Mouse (Mus musculus) spleen, adult 2 months (tissue): ENCODE data around the gene Wdsub1. TPM values are rescaled to one million over a fixed set of nuclear protein-coding genes. Genes with fewer than 3 reads are reported as not detected.

ENCODE experiments used
- DNase-seq, 2 experiments: peaks; one replicate each; pipeline versions ENCODE4 v3.0.0 to v3.0.0-alpha.2; 2012 to 2021; ENCODE audit warnings: low spot score in 2 of 2, low read depth in 1 of 2
- H3K27ac ChIP-seq: fragments of 200-500 bp; 2 replicates; pipeline ENCODE4 v1.5.1; 2012; ENCODE audit warnings: low read length, inconsistent platforms; ENCODE audit not compliant: insufficient read depth
- H3K27me3 ChIP-seq: fragments of 200-500 bp; 2 replicates; pipeline ENCODE4 v1.6.1; 2012; ENCODE audit warnings: mild to moderate bottlenecking, moderate library complexity, low read length, inconsistent platforms; ENCODE audit not compliant: control insufficient read depth, insufficient read depth
- H3K36me3 ChIP-seq: fragments of 200-500 bp; 2 replicates; pipeline ENCODE4 v1.6.1; 2012; ENCODE audit warnings: mild to moderate bottlenecking, low read length, inconsistent platforms; ENCODE audit not compliant: control insufficient read depth, insufficient read depth
- H3K4me1 ChIP-seq: fragments of 200-500 bp; 2 replicates; pipeline ENCODE4 v1.6.1; 2011; ENCODE audit warnings: inconsistent platforms; ENCODE audit not compliant: control insufficient read depth, insufficient read depth, insufficient read length
- H3K4me3 ChIP-seq: fragments of 200-500 bp; 2 replicates; pipeline ENCODE4 v1.5.1; 2011; ENCODE audit warnings: mild to moderate bottlenecking, inconsistent platforms; ENCODE audit not compliant: insufficient read depth, insufficient read length; ENCODE audit errors: extremely low read depth
- CTCF ChIP-seq: fragments of 200-500 bp; IDR thresholded peaks from 2 replicates; pipeline ENCODE4 v1.5.1; 2011; ENCODE audit warnings: mild to moderate bottlenecking, inconsistent platforms; ENCODE audit not compliant: insufficient read depth, insufficient read length, insufficient replicate concordance; ENCODE audit errors: extremely low read depth
- POLR2A ChIP-seq: fragments of 200-500 bp; IDR thresholded peaks from 2 replicates; pipeline ENCODE4 v1.6.1; 2011; ENCODE audit warnings: low read depth, low read length, inconsistent platforms
- whole genome bisulfite sequencing: fragments of 180-500 bp; shearing (Covaris S2); methylation state at CpG from one replicate; pipeline ENCODE4 v1.1.7; 2018; 5-methylcytosine and 5-hydroxymethylcytosine counted together
- polyA plus RNA-seq: library from polyadenylated mRNA; depleted of rRNA; stranded (reverse); fragments of >200 nt; gene quantifications from 2 replicates; pipeline ENCODE4 v1.2.3, GENCODE M21; 2012; rRNA removed

Wdsub1 gene
- polyA plus RNA-seq = 27.9 and 31.3 TPM in 2 replicates

- 2% methylated on average over 57 of the region's 57 CpGs for WGBS
- peak within 1 kb of the TSS; percentile 95 for H3K4me3 ChIP-seq
- no peaks in the 10 kb centered on the region for H3K36me3 ChIP-seq
- TF ChIP-seq CTCF (no peak), POLR2A (no peak)
- no peaks in the 10 kb centered on the region for H3K27me3 ChIP-seq
- peak; percentile 77 to 91 for DNase-seq
- peak within 1 kb of the TSS; percentile 60; the same call in 1 of the 2 replicates for H3K27ac ChIP-seq
- H3K4me1 ChIP-seq = no peaks in the 10 kb centered on the region
These were observed at the start of gene Wdsub1 for GRCm38 (mm10) chr2:59881831-59882741. Wdsub1 (minus strand) TSS chr2:59882591.

GRCm38 (mm10) chr2:59913610-59914009 lies 31.2 kb upstream of the Wdsub1 start:
- 96% methylated on average over 11 of the region's 11 CpGs for WGBS

DNA sequence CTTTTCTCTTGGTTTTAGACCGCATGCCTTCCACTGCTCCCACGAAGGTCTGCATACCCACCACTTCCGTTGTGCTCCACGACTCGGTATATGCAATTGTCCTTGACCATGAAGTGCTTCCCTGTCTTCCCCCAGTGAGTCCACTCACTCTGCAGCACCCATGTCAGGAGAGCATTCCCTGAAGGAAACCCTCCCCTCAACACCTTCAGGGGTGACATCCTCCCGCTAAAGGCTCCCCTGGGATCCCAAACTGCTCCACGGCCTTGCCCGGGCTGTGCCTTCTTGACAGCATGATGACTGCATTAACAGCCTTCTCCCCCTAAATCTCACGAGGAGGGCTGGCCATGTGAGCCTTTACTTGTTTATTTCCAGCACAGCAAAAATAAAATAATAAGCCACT lies 25.7 kb upstream of the Wdsub1 start:
- no peak overlapping the region for H3K27ac ChIP-seq
- H3K27me3 ChIP-seq = no peaks in the 10 kb centered on the region
- H3K4me3 ChIP-seq = no peak overlapping the region
- peaks cover 41% of the 10 kb centered on the region for H3K36me3 ChIP-seq
- no peak for TF ChIP-seq POLR2A
- no peak for TF ChIP-seq CTCF
- 94% methylated on average over 9 of the region's 9 CpGs for WGBS
- no peak for DNase-seq
- no peaks in the 10 kb centered on the region for H3K4me1 ChIP-seq

More at GRCm38 (mm10) chr2:59913610-59914009, 31.2 kb upstream of the Wdsub1 start:
- peaks cover 43% of the 10 kb centered on the region for H3K36me3 ChIP-seq
- no peak for DNase-seq
- no peak overlapping the region for H3K4me3 ChIP-seq
- no peak for TF ChIP-seq POLR2A
- TF ChIP-seq CTCF = no peak
- no peaks in the 10 kb centered on the region for H3K4me1 ChIP-seq
- H3K27me3 ChIP-seq = no peaks in the 10 kb centered on the region
- no peak overlapping the region for H3K27ac ChIP-seq

DNA sequence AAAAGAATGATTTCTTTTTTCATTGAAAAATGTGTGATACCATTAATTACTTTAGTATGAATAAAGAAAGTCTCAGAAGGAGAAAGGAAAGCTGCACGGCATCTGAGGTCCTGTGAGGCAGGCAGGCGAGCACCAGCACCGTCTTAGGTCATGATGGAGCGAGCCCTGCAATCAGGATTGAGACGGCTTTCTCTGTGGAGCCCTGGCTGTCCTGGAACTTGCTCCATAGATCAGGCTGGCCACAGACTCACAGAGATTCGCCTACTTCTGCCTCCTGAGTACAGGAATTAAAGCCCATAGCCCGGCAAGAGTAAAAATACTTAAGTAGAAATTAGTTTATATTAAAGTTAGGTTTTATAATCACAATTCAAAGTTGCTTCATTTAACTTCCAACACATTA lies 21.6 kb upstream of the Wdsub1 start:
- H3K27ac ChIP-seq = no peak overlapping the region
- no peaks in the 10 kb centered on the region for H3K4me1 ChIP-seq
- no peak overlapping the region for H3K4me3 ChIP-seq
- DNase-seq = no peak
- TF ChIP-seq POLR2A (no peak), CTCF (no peak)
- H3K36me3 ChIP-seq = peaks cover 45% of the 10 kb centered on the region
- WGBS = 96% methylated on average over 7 of the region's 7 CpGs
- H3K27me3 ChIP-seq = no peaks in the 10 kb centered on the region

- Histone ChIP-seq H3K4me1 (no peaks in the 10 kb centered on the region), H3K27ac (no peak overlapping the region), H3K4me3 (no peak overlapping the region), H3K27me3 (no peaks in the 10 kb centered on the region), H3K36me3 (peaks cover 31% of the 10 kb centered on the region)
- no peak for DNase-seq
- TF ChIP-seq POLR2A = no peak
- no peak for TF ChIP-seq CTCF
- WGBS = 90% methylated on average over 4 of the region's 4 CpGs
These were observed 16.3 kb upstream of the Wdsub1 start for GRCm38 (mm10) chr2:59898666-59899065.

DNA sequence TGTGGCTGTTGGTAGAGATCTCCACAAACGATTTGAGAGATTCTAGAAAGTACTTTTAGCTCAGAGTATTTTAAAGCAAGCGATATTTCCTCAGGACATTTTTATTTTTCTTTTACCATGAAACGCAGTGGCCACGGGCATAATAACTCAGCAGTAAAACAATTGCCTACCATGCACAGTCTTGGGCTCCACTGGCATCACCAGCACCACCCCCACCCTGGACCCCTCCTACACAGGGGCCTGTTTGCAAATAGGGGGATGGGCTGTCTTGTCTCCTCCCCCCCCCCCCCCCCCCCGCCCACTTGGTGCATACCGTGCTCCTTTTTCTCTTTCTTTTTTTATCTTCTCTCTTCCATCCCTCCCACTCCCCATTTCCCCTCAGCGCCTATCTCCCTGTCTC lies 15.7 kb upstream of the Wdsub1 start:
- Histone ChIP-seq H3K36me3 (peaks cover 30% of the 10 kb centered on the region), H3K27ac (no peak overlapping the region), H3K4me1 (no peaks in the 10 kb centered on the region), H3K27me3 (no peaks in the 10 kb centered on the region), H3K4me3 (no peak overlapping the region)
- TF ChIP-seq CTCF (no peak), POLR2A (no peak)
- DNase-seq = no peak
- 91% methylated on average over 7 of the region's 7 CpGs for WGBS

DNA sequence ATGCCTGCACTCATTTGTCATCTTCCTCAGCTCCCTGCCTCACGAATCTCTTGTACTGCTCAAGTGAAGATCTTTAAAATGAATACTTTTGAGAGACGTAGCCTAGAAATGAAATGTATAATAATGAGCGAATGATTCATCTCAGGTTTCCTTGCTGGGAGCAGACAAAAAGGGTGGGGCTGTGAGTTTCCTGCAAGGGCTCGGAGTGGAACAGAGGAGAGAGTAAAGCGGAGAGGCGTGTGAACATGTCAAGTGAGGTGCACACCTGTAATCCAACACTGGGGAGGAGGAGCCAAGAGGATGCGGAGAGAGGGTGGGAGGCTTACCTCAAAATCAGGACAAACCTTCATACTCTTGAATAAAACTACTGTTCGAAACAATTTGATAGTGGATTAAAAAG lies 14.4 kb upstream of the Wdsub1 start:
- no peak for TF ChIP-seq CTCF
- TF ChIP-seq POLR2A = no peak
- H3K27ac ChIP-seq = no peak overlapping the region
- H3K36me3 ChIP-seq = peaks cover 25% of the 10 kb centered on the region
- no peaks in the 10 kb centered on the region for H3K4me1 ChIP-seq
- WGBS = 89% methylated on average over 8 of the region's 8 CpGs
- DNase-seq = no peak
- no peak overlapping the region for H3K4me3 ChIP-seq
- H3K27me3 ChIP-seq = no peaks in the 10 kb centered on the region
